ENCODE assay signal across 8 mouse cellular contexts in genomic region chr4:120746552-120747150, GRCm38 (mm10). TPM values are rescaled to one million over a fixed set of nuclear protein-coding genes. Genes with fewer than 3 reads are reported as not detected.
DNase-seq lines count a peak whose midpoint lies in the region; ATAC-seq and TF ChIP-seq lines count a peak whose summit lies in the region.

No protein-coding gene starts in this region.

- WGBS in kidney, embryonic 16.5 days = 6% methylated on average over 27 of the region's 53 CpGs
- 7% methylated on average over 47 of the region's 53 CpGs for WGBS in forebrain, postnatal 0 days

- DNase-seq in kidney, adult 8-10 months = no peak
- peak; percentile 34 to 40 for DNase-seq in adrenal gland, postnatal 36 days
- DNase-seq in forebrain, postnatal 0 days = no peak
- peak; percentile 40 for DNase-seq in kidney, postnatal 10 days
- DNase-seq in neural tube, embryonic 10.5 days (ENCODE audit: extremely low spot score, low spot score) = peak; percentile 40
- no peak for DNase-seq in urinary bladder, postnatal 4 days (ENCODE audit: low spot score in 2 of 2)
- DNase-seq in spleen, postnatal 4 days (ENCODE audit: low spot score in 2 of 2) = no peak

- H3K36me3 ChIP-seq in kidney, embryonic 16.5 days (ENCODE audit: insufficient read depth, low read length) = no peaks in the 10 kb centered on the region
- no peaks in the 10 kb centered on the region for H3K36me3 ChIP-seq in forebrain, postnatal 0 days (ENCODE audit: insufficient read depth)

- H3K4me3 ChIP-seq in kidney, embryonic 16.5 days (ENCODE audit: low read length) = peak overlapping the region; percentile 65
- peak overlapping the region; percentile 65 for H3K4me3 ChIP-seq in forebrain, postnatal 0 days (ENCODE audit: low read depth, low read length)

- H3K4me1 ChIP-seq in kidney, embryonic 16.5 days (ENCODE audit: insufficient read depth, low read length) = peaks cover 30% of the 10 kb centered on the region; the same call in 1 of the 2 replicates
- H3K4me1 ChIP-seq in forebrain, postnatal 0 days (ENCODE audit: insufficient read depth) = no peaks in the 10 kb centered on the region

- peak overlapping the region; percentile 65 for H3K9ac ChIP-seq in kidney, embryonic 16.5 days (replicated peaks; ENCODE audit: low read length)
- peak overlapping the region; percentile 57 for H3K9ac ChIP-seq in forebrain, postnatal 0 days

- TF ChIP-seq CTCF in forebrain, postnatal 0 days (IDR thresholded peaks at IDR 0.05; ENCODE audit: low read depth) = no peak

- H3K27me3 ChIP-seq in kidney, embryonic 16.5 days (ENCODE audit: insufficient read depth, low read length) = peaks cover 55% of the 10 kb centered on the region
- H3K27me3 ChIP-seq in forebrain, postnatal 0 days (ENCODE audit: insufficient read depth, low read length) = peaks cover 30% of the 10 kb centered on the region

- peak overlapping the region; percentile 100 for H3K4me2 ChIP-seq in kidney, embryonic 16.5 days (replicated peaks; ENCODE audit: low read depth, low read length)
- peak overlapping the region; percentile 100 for H3K4me2 ChIP-seq in forebrain, postnatal 0 days (ENCODE audit: low read depth)

- peak; percentile 60 for ATAC-seq in kidney, embryonic 16.5 days (ENCODE audit: low FRiP score, low TSS enrichment)
- peak; percentile 63 for ATAC-seq in forebrain, postnatal 0 days

- no peak overlapping the region for H3K27ac ChIP-seq in kidney, embryonic 16.5 days (ENCODE audit: low read length)
- no peak overlapping the region for H3K27ac ChIP-seq in forebrain, postnatal 0 days (ENCODE audit: low read depth, low read length)

- no peaks in the 10 kb centered on the region for H3K9me3 ChIP-seq in kidney, embryonic 16.5 days (ENCODE audit: low read length)
- no peaks in the 10 kb centered on the region for H3K9me3 ChIP-seq in forebrain, postnatal 0 days (ENCODE audit: low read length)

RNA-seq across cellular contexts. Expression of gene Kcnq4, which starts 1.8 kb away (rescaled TPM):
- polyA plus RNA-seq in kidney, embryonic 16.5 days (2015; fragmentation: Nextera tagmentation; extraction: Ambion mirVana) = 0.85 and 1.7 TPM in 2 replicates
- 1 to 10 TPM; 2.3 TPM for total RNA-seq in adrenal gland, postnatal 36 days (2021)
- 10.9 and 11.9 TPM in 2 replicates for total RNA-seq in forebrain, postnatal 0 days (2014; rRNA removed)
- polyA plus RNA-seq in forebrain, postnatal 0 days (2015; fragmentation: Nextera tagmentation; extraction: Ambion mirVana) = 7.1 and 7.5 TPM in 2 replicates

Comparison
In these comparisons a context has a peak if more than half of its experiments do, and no peak if none do; other contexts are left out.
1. DNase-seq: peak in adrenal gland, postnatal 36 days (2 of 2), kidney, postnatal 10 days (single experiment) and neural tube, embryonic 10.5 days (single experiment); none in kidney, adult 8-10 months (0 of 2), forebrain, postnatal 0 days (single experiment), urinary bladder, postnatal 4 days (0 of 2) and spleen, postnatal 4 days (0 of 2).